Mouse (Mus musculus) CH12.LX (cell line): ENCODE data around the gene Gnai2. TPM values are rescaled to one million over a fixed set of nuclear protein-coding genes. Genes with fewer than 3 reads are reported as not detected.

Experiments used
- DNase-seq: peaks from one replicate; pipeline ENCODE4 v3.0.0-alpha.2; 2013; ENCODE audit errors: extremely low read depth
- H3K27ac ChIP-seq: 2 replicates; pipeline ENCODE4 v1.5.1; 2012; ENCODE audit warnings: low read depth, mild to moderate bottlenecking, control low read depth, moderate library complexity; ENCODE audit not compliant: insufficient read depth
- H3K27me3 ChIP-seq: replicated peaks from 2 replicates; pipeline ENCODE3; 2012; ENCODE audit warnings: inconsistent platforms
- H3K36me3 ChIP-seq, 2 experiments: replicated peaks in 1 of 2; 2 replicates each; pipeline versions ENCODE3 to v1.6.1; 2012; ENCODE audit warnings: inconsistent platforms in 1 of 2, low read length in 1 of 2, mild to moderate bottlenecking in 1 of 2, mixed read lengths in 1 of 2, moderate library complexity in 1 of 2; ENCODE audit not compliant: control insufficient read depth in 1 of 2, insufficient read depth in 1 of 2
- H3K4me1 ChIP-seq, 2 experiments: 2 replicates each; pipeline ENCODE4 v1.6.1; 2012; ENCODE audit warnings: inconsistent platforms in 1 of 2, moderate library complexity in 1 of 2; ENCODE audit not compliant: insufficient read depth in 2 of 2, control insufficient read depth in 1 of 2
- H3K4me2 ChIP-seq: 2 replicates; pipeline ENCODE4 v1.6.1; 2012; ENCODE audit warnings: low read depth, mild to moderate bottlenecking, control low read depth; ENCODE audit not compliant: poor library complexity, insufficient read depth, severe bottlenecking
- H3K4me3 ChIP-seq, 3 experiments: fragments of 150-350 bp in 1 of 3; sonication (generic) in 1 of 3; replicated peaks in 1 of 3; 2 replicates each; pipeline versions ENCODE3 to v1.5.1; 2011 to 2012; ENCODE audit warnings: low read depth in 2 of 3, low read length in 2 of 3, mild to moderate bottlenecking in 2 of 3, moderate library complexity in 2 of 3, control low read depth in 1 of 3, improper control_type of control experiment in 1 of 3, inconsistent platforms in 1 of 3, mixed read lengths in 1 of 3; ENCODE audit not compliant: poor library complexity in 1 of 3
- H3K79me2 ChIP-seq: replicated peaks from 2 replicates; pipeline ENCODE4 v1.6.1; 2012; ENCODE audit warnings: mild to moderate bottlenecking, moderate library complexity; ENCODE audit not compliant: control insufficient read depth, poor library complexity, insufficient read depth, severe bottlenecking; ENCODE audit errors: extremely low read depth
- H3K9ac ChIP-seq: 2 replicates; pipeline ENCODE4 v1.6.1; 2012; ENCODE audit warnings: low read depth, mild to moderate bottlenecking, control low read depth, moderate library complexity; ENCODE audit not compliant: insufficient read depth
- H3K9me3 ChIP-seq: replicated peaks from 2 replicates; pipeline ENCODE3; 2012; ENCODE audit warnings: low read length, inconsistent platforms, mixed read lengths
- CTCF ChIP-seq, 2 experiments: IDR thresholded peaks in 1 of 2; conservative IDR thresholded peaks in 1 of 2; 2 replicates each; pipeline ENCODE4 v1.5.1; 2011 to 2012; ENCODE audit warnings: low read depth in 2 of 2, low read length in 2 of 2, improper control_type of control experiment in 1 of 2, inconsistent platforms in 1 of 2, mild to moderate bottlenecking in 1 of 2, moderate library complexity in 1 of 2
- ELF1 ChIP-seq: IDR thresholded peaks from 2 replicates; pipeline ENCODE4 v1.6.1; 2014; ENCODE audit warnings: low read depth, mild to moderate bottlenecking, inconsistent platforms, low read length, improper control_type of control experiment
- HCFC1 ChIP-seq: IDR thresholded peaks from 2 replicates; pipeline ENCODE4 v1.6.1; 2012; ENCODE audit warnings: low read depth, mild to moderate bottlenecking, inconsistent platforms, low read length, improper control_type of control experiment
- MXI1 ChIP-seq: IDR thresholded peaks from 2 replicates; pipeline ENCODE4 v1.6.1; 2011; ENCODE audit warnings: mild to moderate bottlenecking, low read depth, low read length, improper control_type of control experiment
- RAD21 ChIP-seq: IDR thresholded peaks from 2 replicates; pipeline ENCODE4 v1.6.1; 2011; ENCODE audit warnings: low read depth, mild to moderate bottlenecking, low read length, improper control_type of control experiment, moderate library complexity
- SIN3A ChIP-seq: IDR thresholded peaks from 2 replicates; pipeline ENCODE4 v1.6.1; 2012; ENCODE audit warnings: low read length, improper control_type of control experiment, inconsistent platforms
- ZMIZ1 ChIP-seq: IDR thresholded peaks from 2 replicates; pipeline ENCODE4 v1.6.1; 2012; ENCODE audit warnings: low read depth, mild to moderate bottlenecking, inconsistent platforms, low read length, improper control_type of control experiment
- dilution Hi-C: fragments of 300-500 bp; cut with MboI; formaldehyde crosslinking; loops from 2 replicates; pipeline ENCODE4 v1.14.3; 2020; ENCODE audit warnings: low sequenced_read_pairs; ENCODE audit not compliant: extremely low pct_unique_long_range_greater_than_20kb, extremely low pct_ligation_motif_present
- in situ Hi-C: fragments of 300-500 bp; cut with MboI; formaldehyde crosslinking; loops from 3 replicates; pipeline ENCODE4 v1.14.3; 2019; ENCODE audit warnings: low sequenced_read_pairs, low pct_ligation_motif_present, low pct_unique_long_range_greater_than_20kb, mixed read lengths
- polyA plus RNA-seq: library from polyadenylated mRNA; unstranded; fragments of >175 nt; gene quantifications from 2 replicates; pipeline ENCODE4 v1.2.1, GENCODE M21; 2012; ENCODE audit warnings: low read depth; ENCODE audit not compliant: insufficient read length
- total RNA-seq, 2 experiments: library from RNA; depleted of rRNA; stranded (reverse); fragments of 300-350 nt in 1 of 2; fragments of >200 nt in 1 of 2; gene quantifications; 2 replicates each; pipeline ENCODE4 v1.2.3; 2012 to 2014

Gene Gnai2
- total and polyA plus RNA-seq, 3 experiments, result 86.2 to 262 (median 154) TPM

DNA sequence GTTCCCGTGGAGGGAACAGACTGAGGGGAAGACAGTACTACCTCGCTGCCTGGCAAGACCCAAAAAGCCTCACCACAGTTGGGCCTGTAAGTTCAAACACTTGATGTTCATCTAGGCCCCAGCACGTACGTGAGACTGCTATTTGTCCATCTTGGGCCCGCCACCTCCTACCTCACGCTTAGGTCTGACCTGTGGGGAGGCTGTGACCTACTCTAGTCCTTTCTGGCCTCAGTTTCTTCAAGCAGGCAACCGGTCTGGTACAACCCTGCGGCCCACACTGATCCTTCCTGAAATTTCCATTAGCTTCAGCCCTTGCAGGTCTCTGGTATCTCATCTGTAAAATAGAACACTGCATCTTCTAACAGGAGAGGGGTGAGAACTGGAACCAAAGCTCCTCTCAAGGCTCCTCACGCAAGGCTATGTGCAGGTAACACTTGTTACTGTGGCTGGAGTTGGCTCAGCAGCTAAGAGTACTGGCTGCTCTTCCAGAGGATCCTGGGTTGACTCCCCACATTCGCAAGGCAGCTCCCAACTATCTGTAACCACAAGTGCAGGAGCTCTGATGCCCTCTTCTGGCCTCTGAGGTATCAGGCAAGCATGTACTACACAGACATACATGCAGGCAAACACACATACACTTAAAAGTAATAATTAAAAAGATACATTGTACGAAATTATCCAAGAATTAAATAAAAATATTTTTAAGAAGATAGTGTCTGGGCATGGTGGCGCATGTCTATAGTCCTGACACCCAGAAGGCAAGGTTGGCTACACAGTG is 9.6 kb downstream of the Gnai2 start:
- no peak overlapping the region for H3K4me3 ChIP-seq
- in situ Hi-C loops, result no loop called here

DNA sequence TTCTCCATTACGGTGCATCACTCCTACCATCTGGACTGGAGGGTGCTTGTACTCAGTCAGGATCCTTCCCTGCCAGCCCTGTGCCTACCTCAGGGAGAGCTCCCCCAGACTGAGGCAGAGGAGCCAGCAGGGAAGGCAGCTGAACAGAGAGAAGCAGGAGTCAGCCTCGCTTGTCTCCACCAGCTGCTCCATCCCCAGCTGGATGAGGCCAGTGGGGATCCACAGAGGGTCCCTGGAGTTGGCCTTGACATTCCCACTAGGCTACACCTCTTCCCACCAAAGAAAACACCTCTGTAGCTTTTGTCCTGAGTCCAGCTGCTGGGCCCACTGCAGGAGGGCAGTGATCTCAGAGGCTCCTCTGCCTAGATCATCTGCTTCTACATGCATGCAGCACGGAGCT is 10.2 kb downstream of the Gnai2 start:
- dilution Hi-C loops (no loop called here), in situ Hi-C loops (no loop called here)
- H3K79me2 ChIP-seq, result peaks cover 50% of the 10 kb centered on the region
- no peak for DNase-seq
- H3K4me1 ChIP-seq, result peaks cover 29 to 58% of the 10 kb centered on the region in 2 experiments
- H3K4me3 ChIP-seq, result peak overlapping the region in 1 of 3 experiments; percentile 7
- H3K27ac ChIP-seq, result 0 out of 2 replicates have a peak overlapping the region, but pooled peaks have one; percentile 16
- H3K9ac ChIP-seq, result no peak overlapping the region
- H3K4me2 ChIP-seq, result 0 out of 2 replicates have a peak overlapping the region, but pooled peaks have one; percentile 6
- no peaks in the 10 kb centered on the region for H3K27me3 ChIP-seq
- H3K36me3 ChIP-seq, result peaks cover 36 to 78% of the 10 kb centered on the region in 2 experiments
- TF ChIP-seq HCFC1, result no peak
- TF ChIP-seq SIN3A, result no peak
- H3K9me3 ChIP-seq, result no peaks in the 10 kb centered on the region

More for the DNA sequence above, 9.6 kb downstream of the Gnai2 start:
- Histone ChIP-seq H3K9me3 (no peaks in the 10 kb centered on the region), H3K4me1 (peaks cover 31 to 64% of the 10 kb centered on the region in 2 experiments), H3K4me2 (no peak overlapping the region), H3K36me3 (peaks cover 30 to 74% of the 10 kb centered on the region in 2 experiments), H3K27me3 (no peaks in the 10 kb centered on the region), H3K79me2 (peaks cover 55% of the 10 kb centered on the region), H3K27ac (no peak overlapping the region), H3K9ac (no peak overlapping the region)
- dilution Hi-C loops, result no loop called here
- no peak for DNase-seq
- TF ChIP-seq ZMIZ1, result no peak
- TF ChIP-seq CTCF (conservative IDR thresholded peaks at IDR 0.05 in 1 of 2, IDR thresholded peaks at IDR 0.05 in 1 of 2; ENCODE audit: low read depth in 2 of 2, low read length in 2 of 2), result peak in 1 of 2 experiments; percentile 15; a peak in 1 of 4 replicates

DNA sequence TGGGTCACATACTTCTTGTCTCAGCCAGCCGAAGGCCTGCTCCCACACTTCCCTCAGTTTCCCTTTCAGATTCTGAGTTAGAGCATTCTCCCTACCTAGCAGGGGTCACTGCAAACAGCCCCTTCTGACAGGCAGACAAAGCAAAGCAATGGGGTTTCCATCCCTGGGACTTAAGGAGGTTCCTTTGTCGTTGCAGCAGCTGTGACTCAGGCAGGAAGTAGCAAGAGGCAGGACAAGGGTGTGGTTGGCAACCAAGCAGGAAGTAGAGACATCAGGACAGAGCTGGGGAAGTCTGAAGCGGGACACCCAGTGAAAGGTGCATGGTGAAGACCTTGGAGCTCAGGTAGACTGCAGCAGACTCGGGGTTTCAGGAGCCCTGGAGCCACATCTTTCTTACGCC is 10.6 kb downstream of the Gnai2 start:
- Histone ChIP-seq H3K27ac (0 out of 2 replicates have a peak overlapping the region, but pooled peaks have one; percentile 16), H3K36me3 (peaks cover 40 to 82% of the 10 kb centered on the region in 2 experiments), H3K4me3 (peak overlapping the region in 1 of 3 experiments; percentile 7), H3K9ac (no peak overlapping the region), H3K4me1 (peaks cover 29 to 55% of the 10 kb centered on the region in 2 experiments), H3K27me3 (no peaks in the 10 kb centered on the region), H3K9me3 (no peaks in the 10 kb centered on the region), H3K79me2 (peaks cover 46% of the 10 kb centered on the region), H3K4me2 (0 out of 2 replicates have a peak overlapping the region, but pooled peaks have one; percentile 6)
- in situ Hi-C loops (no loop called here), dilution Hi-C loops (no loop called here)
- no peak for DNase-seq
- TF ChIP-seq ELF1 (peak; percentile 37; the same call in 1 of the 2 replicates), MXI1 (no peak), RAD21 (no peak), ZMIZ1 (no peak)
